Mouse (Mus musculus) lung, postnatal 0 days (tissue): ENCODE measurements around the gene Marcksl1.

ENCODE experiments used
- CTCF ChIP-seq: IDR thresholded peaks from 2 replicates; pipeline ENCODE4 v1.5.1; 2016; ENCODE audit warnings: antibody characterized with exemption, mild to moderate bottlenecking
- EP300 ChIP-seq: IDR thresholded peaks from 2 replicates; pipeline ENCODE4 v1.6.1; 2016; ENCODE audit warnings: antibody characterized with exemption, mild to moderate bottlenecking, control low read depth

DNA sequence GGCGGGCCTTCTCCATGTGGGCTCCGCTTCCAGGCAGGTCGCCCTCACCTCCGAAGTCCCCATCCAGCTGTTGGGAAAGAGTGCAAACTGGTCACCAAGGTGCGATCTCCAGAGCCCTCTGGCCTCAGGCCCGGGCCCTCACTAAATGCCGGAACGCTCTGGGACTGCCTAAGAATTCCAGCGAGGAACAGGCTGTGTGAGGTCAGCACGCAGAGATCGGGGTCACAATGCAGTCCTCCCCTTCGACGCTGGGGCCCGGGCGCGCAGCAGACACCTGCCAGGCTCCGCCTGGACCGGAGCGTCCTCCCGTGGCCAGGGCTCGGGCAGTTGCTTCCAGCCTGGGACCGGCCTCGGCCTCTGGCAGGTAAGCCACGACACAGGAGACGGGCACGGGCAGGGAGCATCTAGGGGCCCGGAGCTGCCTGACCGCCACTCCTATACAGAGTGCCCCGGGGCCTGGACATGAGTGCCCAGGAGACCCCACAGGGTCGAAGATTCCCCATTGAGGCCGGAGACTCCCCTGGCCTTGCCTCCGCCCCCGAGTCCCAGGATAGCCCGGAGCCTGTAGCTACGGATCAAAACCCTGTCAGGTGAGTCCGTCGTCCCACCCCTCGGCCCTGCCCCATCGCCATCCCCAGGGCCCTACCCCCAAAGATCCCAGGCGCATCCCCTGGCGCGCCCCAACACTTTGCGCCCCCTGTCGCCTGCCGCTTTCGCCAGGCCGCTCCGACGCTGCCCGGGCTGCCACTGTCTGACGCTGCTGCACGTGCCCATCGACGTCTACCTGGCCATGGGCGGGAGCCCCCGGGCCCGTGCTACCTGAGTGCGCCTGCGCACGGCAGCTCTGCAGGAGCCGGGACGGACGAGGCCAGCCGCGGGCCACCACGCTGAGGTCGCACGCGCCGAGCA, 22.2 kb upstream of the Marcksl1 start, which contains the start of the genes Tssk3 and Fam229a:
- TF ChIP-seq CTCF: peak; percentile 51
- TF ChIP-seq EP300: no peak
